Mouse (Mus musculus) heart, embryonic 13.5 days (tissue): Measurements from ENCODE around the gene Emx1. TPM values are rescaled to one million over a fixed set of nuclear protein-coding genes. Genes with fewer than 3 reads are reported as not detected.
A peak's percentile ranks its signal among the peaks of the same experiment; 100 is the strongest.
"Not testable (repeated sequence)": the region's sequence is repeated elsewhere in the genome, so short reads cannot be mapped to it uniquely, and the experiment has no call there.

Experiments used
- ATAC-seq: fragments of 200-750 bp; cut with Nextera tagmentation; 2 replicates; pipeline ENCODE4 v1.8.0; 2017; ENCODE audit warnings: moderate TSS enrichment; ENCODE audit not compliant: insufficient number of reproducible peaks, low FRiP score, low TSS enrichment; ENCODE audit errors: extremely low read depth
- H3K27ac ChIP-seq: fragments of 300-500 bp; sonication (generic); replicated peaks from 2 replicates; pipeline ENCODE4 v1.5.1; 2015; ENCODE audit warnings: moderate library complexity, mild to moderate bottlenecking, inconsistent platforms
- H3K27me3 ChIP-seq: fragments of 300-500 bp; sonication (generic); replicated peaks from 2 replicates; pipeline ENCODE4 v1.6.1; 2015; ENCODE audit warnings: mild to moderate bottlenecking, inconsistent platforms
- H3K36me3 ChIP-seq: fragments of 300-500 bp; sonication (generic); 2 replicates; pipeline ENCODE4 v1.6.1; 2015; ENCODE audit warnings: mild to moderate bottlenecking, inconsistent platforms
- H3K4me1 ChIP-seq: fragments of 300-500 bp; sonication (generic); 2 replicates; pipeline ENCODE4 v1.6.1; 2015; ENCODE audit warnings: inconsistent platforms
- H3K4me2 ChIP-seq: fragments of 300-500 bp; sonication (generic); 2 replicates; pipeline ENCODE4 v1.6.1; 2015; ENCODE audit warnings: inconsistent platforms, mild to moderate bottlenecking, moderate library complexity
- H3K4me3 ChIP-seq: fragments of 300-500 bp; sonication (generic); 2 replicates; pipeline ENCODE4 v1.5.1; 2015; ENCODE audit warnings: moderate library complexity, mild to moderate bottlenecking, inconsistent platforms
- H3K9ac ChIP-seq: fragments of 300-500 bp; sonication (generic); 2 replicates; pipeline ENCODE4 v1.6.1; 2015; ENCODE audit warnings: inconsistent platforms, mild to moderate bottlenecking, moderate library complexity
- H3K9me3 ChIP-seq: fragments of 300-500 bp; sonication (generic); 2 replicates; pipeline ENCODE4 v1.6.1; 2016; ENCODE audit warnings: inconsistent platforms
- WGBS: fragments of 180-500 bp; shearing (Covaris S2); methylation state at CpG from one replicate; pipeline ENCODE4 v1.1.7; 2015; ENCODE audit warnings: mixed read lengths; 5-methylcytosine and 5-hydroxymethylcytosine counted together
- polyA plus RNA-seq: library from polyadenylated mRNA; unstranded; fragments of >200 nt; fragmentation: Nextera tagmentation; extraction: Ambion mirVana; gene quantifications from 2 replicates; pipeline ENCODE4 v1.2.1, GENCODE M21; 2015

Emx1 gene
- 0.11 TPM in 1 of 2 replicates, not detected in the other for polyA plus RNA-seq

DNA sequence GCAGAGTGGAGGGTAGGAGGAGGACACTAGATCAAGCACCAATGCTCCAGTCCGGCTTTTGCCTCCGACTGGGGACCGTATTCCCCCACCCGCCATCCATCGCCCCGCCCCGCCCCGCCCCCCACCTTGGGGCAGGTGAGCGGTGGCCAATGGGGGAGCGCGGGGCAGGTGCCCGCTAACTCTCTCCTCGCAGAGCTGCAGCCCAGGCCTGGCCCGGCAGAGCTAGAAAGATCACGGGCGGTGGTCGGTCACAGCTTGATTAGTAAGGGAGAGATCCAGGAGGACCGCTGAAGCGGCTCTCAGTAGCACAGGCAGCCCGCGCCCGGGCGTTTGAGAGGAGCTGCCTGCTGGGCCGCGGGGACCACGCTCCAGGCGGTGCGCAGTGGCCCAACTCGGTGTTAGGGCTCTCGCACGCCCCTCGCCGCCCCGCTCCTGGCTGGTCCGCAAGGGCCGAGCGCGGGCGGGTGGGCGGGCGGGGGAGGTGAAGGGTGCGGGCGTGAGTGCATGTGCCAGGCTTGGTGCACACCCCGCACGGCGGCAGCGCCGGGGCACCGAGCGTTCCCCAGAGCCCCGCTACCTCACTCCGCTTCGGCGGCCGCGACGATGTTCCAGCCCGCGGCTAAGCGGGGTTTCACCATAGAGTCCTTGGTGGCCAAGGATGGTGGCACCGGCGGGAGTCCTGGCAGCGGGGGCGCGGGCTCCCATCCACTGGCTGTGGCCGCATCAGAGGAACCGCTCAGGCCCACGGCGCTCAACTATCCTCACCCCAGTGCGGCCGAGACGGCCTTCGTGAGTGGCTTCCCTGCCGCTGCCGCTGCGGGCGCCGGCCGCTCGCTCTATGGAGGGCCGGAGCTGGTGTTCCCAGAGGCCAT is at the start of gene Emx1:
Gene Emx1 (plus strand): TSS at position 99 of the 872 bp plus-strand sequence.
- no peaks in the 10 kb centered on the region for H3K9me3 ChIP-seq
- no peak within 1 kb of the TSS for H3K27ac ChIP-seq
- 0 out of 2 replicates have a peak, but pooled peaks have one; percentile 11 for ATAC-seq
- H3K4me1 ChIP-seq, result peaks cover 39% of the 10 kb centered on the region
- peak within 1 kb of the TSS; percentile 51 for H3K4me3 ChIP-seq
- H3K36me3 ChIP-seq, result no peaks in the 10 kb centered on the region
- H3K4me2 ChIP-seq, result peak within 1 kb of the TSS; percentile 76
- H3K9ac ChIP-seq, result peak within 1 kb of the TSS; percentile 70
- WGBS, result under 1% methylated on average over 76 of the region's 81 CpGs
- H3K27me3 ChIP-seq, result peaks cover 98% of the 10 kb centered on the region

DNA sequence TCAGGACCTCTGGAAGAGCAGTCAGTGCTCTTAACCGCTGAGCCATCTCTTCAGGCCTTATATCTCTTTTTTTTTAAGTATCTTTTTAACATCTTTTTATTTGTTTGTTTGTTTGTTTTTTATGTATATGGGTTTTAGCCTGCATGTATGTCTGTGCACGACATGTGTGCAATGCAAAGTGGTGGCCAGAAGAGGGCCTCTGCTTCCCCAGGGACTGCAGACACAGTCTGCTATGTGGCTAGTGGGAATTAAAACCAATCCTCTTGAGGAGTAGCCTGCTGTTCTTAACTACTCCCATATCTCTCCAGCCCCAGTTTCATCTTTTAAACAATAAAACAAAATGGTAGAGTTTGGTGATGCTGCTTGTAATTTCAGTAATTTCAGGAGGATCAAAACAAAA is 47.7 kb upstream of the Emx1 start:
- Histone ChIP-seq H3K9me3 (no peaks in the 10 kb centered on the region), H3K9ac (no peak overlapping the region), H3K27ac (no peak overlapping the region), H3K36me3 (peaks cover 9% of the 10 kb centered on the region), H3K4me3 (no peak overlapping the region), H3K4me1 (peaks cover 8% of the 10 kb centered on the region), H3K4me2 (no peak overlapping the region), H3K27me3 (peaks cover 6% of the 10 kb centered on the region; the same call in 1 of the 2 replicates)
- WGBS, result 81% methylated on average over 2 of the region's 2 CpGs
- no peak for ATAC-seq

DNA sequence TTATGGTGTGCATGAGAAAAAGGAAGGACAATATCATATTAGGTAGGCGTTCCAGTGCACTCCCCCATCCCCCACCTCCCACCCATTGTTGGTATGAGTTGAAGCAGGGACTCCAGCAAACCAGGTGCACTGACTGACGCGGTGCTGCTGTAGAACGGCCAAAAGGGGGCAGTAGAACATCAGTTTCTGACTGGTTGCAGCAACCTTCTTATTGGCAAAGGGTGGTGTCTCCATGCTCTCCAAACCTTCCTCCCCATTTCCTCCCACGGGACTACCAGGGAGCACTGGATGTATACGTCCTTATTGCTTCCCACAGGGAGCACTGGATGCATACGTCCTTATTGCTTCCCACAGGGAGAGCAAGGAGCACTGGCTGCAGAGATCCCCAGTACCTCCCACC is 46.2 kb upstream of the Emx1 start:
- H3K9ac ChIP-seq, H3K36me3 ChIP-seq, H3K4me2 ChIP-seq, H3K27ac ChIP-seq, H3K4me1 ChIP-seq, H3K4me3 ChIP-seq, ATAC-seq, H3K9me3 ChIP-seq: not testable (repeated sequence)
- H3K27me3 ChIP-seq, result peaks cover 14% of the 10 kb centered on the region; the same call in 1 of the 2 replicates
- WGBS, result 6% methylated on average over 6 of the region's 7 CpGs

DNA sequence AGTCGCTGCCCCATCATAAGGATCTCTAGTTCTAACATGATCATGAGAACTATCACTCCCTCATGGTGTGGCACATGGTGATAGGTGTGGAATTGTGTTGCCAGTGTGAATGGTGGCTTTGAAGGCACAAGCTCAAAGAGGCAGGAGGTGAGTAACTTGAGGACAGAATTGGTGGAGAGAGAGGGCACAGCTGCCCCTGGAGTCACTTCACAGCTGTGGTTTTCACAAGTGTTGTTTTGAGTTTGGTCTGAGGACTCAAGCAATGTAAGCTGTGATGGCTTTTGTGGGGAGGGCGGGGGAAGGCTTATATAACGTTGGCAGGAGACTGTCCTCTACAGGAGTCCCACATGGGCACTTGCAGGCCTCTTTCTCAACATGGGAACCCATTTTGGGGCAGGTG is 42.8 kb upstream of the Emx1 start:
- no peak overlapping the region for H3K9ac ChIP-seq
- H3K27ac ChIP-seq, result no peak overlapping the region
- H3K9me3 ChIP-seq, result no peaks in the 10 kb centered on the region
- peaks cover 24% of the 10 kb centered on the region; the same call in 1 of the 2 replicates for H3K27me3 ChIP-seq
- ATAC-seq, result no peak
- 63% methylated on average over 3 of the region's 3 CpGs for WGBS
- no peaks in the 10 kb centered on the region for H3K4me1 ChIP-seq
- H3K36me3 ChIP-seq, result no peaks in the 10 kb centered on the region
- H3K4me2 ChIP-seq, result no peak overlapping the region
- H3K4me3 ChIP-seq, result no peak overlapping the region

DNA sequence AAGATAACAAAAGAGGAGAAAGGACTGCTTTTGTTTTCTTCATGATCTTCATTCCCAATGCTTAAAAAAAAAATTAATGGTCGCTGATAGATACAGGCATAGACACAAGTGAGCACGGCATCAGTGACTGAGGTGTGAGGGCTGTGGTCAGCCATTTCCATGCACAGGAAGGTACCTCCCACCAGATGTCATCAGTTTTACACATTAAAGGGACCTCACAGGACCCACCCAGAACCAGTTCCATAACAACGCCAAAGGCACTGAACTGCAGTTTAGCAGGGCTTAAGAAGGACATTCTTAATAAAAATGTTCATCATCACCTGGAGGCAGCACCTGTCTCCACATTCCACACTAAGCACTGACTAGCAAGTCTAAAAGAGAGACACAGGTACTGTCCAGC is 39.6 kb upstream of the Emx1 start:
- H3K4me2 ChIP-seq, result no peak overlapping the region
- H3K36me3 ChIP-seq, result no peaks in the 10 kb centered on the region
- no peak overlapping the region for H3K9ac ChIP-seq
- peaks cover 24% of the 10 kb centered on the region; the same call in 1 of the 2 replicates for H3K27me3 ChIP-seq
- ATAC-seq, result no peak
- H3K4me3 ChIP-seq, result no peak overlapping the region
- H3K9me3 ChIP-seq, result no peaks in the 10 kb centered on the region
- H3K4me1 ChIP-seq, result no peaks in the 10 kb centered on the region
- H3K27ac ChIP-seq, result no peak overlapping the region
- 34% methylated on average over 3 of the region's 3 CpGs for WGBS

DNA sequence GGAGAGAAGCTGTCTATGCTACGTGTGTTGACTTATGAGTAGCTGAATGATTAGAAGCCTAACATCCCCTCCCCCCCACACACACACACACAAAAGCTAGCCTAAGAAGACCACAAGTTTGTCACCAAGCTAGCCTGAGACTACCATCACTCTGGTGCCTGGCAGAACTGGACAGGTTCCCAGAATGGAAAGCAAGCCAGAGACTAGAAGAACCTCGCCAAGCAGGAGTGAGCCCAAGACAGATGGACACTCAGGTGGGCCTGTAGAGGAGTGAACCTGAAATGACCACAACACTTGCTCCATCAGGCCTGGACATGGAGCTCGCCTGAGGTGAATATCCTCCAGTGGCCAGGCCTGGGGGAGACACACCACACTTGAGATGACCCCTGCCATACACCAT is 36.9 kb upstream of the Emx1 start:
- ATAC-seq, result no peak
- peaks cover 12% of the 10 kb centered on the region; the same call in 1 of the 2 replicates for H3K27me3 ChIP-seq
- H3K4me2 ChIP-seq, result no peak overlapping the region
- 58% methylated on average over 3 of the region's 3 CpGs for WGBS
- no peak overlapping the region for H3K9ac ChIP-seq
- no peaks in the 10 kb centered on the region for H3K9me3 ChIP-seq
- H3K27ac ChIP-seq, result no peak overlapping the region
- peaks cover 13% of the 10 kb centered on the region for H3K4me1 ChIP-seq
- no peak overlapping the region for H3K4me3 ChIP-seq
- no peaks in the 10 kb centered on the region for H3K36me3 ChIP-seq

DNA sequence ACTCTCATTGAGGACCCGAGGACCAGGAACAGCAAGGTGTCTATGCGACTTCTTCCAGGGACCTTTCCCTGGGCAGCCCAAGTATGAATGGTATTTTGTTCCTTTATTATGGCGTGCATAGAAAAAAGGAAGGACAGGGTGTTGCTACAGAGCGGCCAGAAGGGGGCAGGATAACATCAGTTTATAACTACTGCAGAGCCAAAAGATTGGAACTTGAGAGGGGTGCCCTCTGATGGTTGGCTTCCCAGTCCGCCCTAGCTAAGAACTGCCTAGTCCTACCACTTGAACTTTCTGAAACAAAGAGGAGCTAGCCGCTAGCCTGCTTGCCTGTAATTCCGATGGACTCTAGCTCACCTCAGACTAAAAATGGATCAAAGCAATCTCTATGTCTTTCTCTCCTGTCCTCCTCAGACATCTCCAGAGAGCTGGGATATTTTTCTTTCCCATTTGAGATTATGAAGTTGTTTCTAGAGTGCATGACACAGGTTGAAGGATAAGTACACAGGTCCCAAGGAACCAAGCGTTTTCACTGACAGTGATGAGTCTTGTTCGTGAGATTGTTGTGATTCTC is 33.2 kb upstream of the Emx1 start:
- no peak overlapping the region for H3K9ac ChIP-seq
- ATAC-seq, result no peak
- no peak overlapping the region for H3K27ac ChIP-seq
- H3K27me3 ChIP-seq, result no peaks in the 10 kb centered on the region
- H3K4me2 ChIP-seq, result no peak overlapping the region
- no peaks in the 10 kb centered on the region for H3K36me3 ChIP-seq
- H3K4me1 ChIP-seq, result peaks cover 13% of the 10 kb centered on the region
- H3K9me3 ChIP-seq, result no peaks in the 10 kb centered on the region
- no peak overlapping the region for H3K4me3 ChIP-seq
- WGBS, result 15% methylated on average over 9 of the region's 9 CpGs

DNA sequence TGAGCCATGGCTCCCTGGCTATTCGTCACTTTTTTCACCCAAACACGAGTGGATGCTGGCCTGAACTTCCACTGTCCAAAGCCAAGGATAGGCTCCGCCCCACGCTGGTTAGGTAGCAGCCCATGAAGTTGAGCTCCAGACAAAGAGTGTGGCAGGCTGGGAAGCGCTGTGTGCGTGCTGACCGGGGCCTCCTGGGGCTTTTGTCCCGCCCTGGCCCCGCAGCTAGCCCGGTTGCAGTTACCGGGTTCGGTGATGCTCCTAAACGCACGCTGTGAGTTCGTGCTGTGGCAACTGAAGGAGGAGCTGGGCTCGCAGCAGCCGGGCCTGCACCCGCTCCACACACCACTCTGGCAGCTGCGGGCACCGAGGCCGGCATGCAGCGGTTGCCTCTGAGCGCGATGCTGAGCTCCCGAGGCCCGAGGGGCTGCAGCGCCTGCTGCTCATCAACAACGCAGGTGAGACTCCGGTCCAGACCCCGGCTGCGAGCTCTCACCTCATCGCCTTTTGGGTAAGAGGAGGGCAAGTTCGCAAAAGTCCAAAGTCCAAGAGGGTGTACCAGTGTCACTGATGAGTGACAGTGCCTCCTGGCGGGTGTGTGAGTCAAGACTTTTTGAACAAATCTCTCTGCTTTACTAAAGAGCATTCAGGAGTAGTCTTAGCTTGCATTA is 32.2 kb upstream of the Emx1 start:
- Histone ChIP-seq H3K27me3 (no peaks in the 10 kb centered on the region), H3K9ac (peak overlapping the region; percentile 80), H3K27ac (no peak overlapping the region), H3K36me3 (no peaks in the 10 kb centered on the region), H3K4me2 (peak overlapping the region; percentile 82), H3K4me1 (peaks cover 13% of the 10 kb centered on the region), H3K4me3 (peak overlapping the region; percentile 59), H3K9me3 (no peaks in the 10 kb centered on the region)
- WGBS, result 2% methylated on average over 34 of the region's 34 CpGs
- ATAC-seq, result peak; percentile 23; the same call in 1 of the 2 replicates

DNA sequence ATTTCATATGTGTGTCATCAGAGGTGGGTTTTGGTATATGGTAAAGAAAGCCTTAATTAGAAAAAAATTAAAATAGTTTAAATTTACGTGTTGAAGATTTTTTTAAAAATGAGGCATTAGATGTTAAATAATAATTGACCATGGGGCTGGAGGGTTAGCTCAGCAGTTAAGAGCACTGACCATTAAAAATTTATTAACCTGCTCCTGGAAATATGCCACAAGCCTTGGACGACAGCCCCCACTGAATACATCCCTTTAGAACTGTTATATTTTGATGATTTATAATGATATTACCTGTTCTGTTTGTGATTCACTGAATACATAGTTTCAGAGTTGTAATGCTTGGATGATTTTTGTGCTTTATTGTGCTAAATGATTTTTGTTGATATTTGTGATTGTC is 30.7 kb upstream of the Emx1 start:
- ATAC-seq, H3K36me3 ChIP-seq, H3K9ac ChIP-seq, H3K9me3 ChIP-seq, H3K4me2 ChIP-seq, H3K4me3 ChIP-seq, H3K27ac ChIP-seq, H3K27me3 ChIP-seq: not testable (repeated sequence)
- 75% methylated on average over 2 of the region's 2 CpGs for WGBS
- H3K4me1 ChIP-seq, result peaks cover 13% of the 10 kb centered on the region

DNA sequence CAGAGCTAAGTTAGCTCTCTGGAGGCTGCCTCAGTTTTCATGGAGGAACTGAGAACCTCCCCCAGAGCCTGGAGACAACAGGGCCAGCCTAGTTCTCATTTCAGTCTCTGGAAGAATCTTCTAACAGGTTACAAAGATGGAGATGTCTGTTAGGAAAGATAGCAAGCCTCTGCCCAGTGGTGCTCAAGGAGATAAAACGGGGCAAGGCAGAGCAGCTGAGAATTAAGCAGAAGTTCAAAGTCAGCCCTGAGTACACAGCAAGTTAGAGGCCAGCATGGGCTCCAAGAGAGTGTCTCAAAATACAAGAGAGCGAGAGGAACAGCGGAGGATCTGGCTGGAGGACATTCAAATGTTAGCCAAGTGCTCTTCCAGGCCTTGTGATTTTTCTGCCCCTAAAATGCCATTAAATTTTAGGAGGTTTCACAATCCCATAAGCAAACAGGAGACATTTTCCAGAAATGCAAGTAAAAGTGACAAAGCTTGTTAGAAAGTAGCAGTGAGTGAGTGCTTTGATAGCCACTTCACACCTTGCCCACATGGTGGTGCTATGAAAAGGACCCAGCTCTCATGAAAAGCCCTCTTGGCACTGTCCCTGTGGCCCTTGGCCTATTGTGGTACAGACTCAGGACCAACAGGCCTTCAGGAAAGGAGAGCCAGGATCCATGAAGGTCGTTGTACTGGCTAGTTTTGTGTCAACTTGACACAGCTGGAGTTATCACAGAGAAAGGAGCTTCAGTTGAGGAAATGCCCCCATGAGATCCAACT is 29.0 kb upstream of the Emx1 start:
- ATAC-seq, H3K9ac ChIP-seq, H3K4me3 ChIP-seq, H3K4me2 ChIP-seq, H3K27ac ChIP-seq, H3K9me3 ChIP-seq, H3K27me3 ChIP-seq, H3K36me3 ChIP-seq: not testable (repeated sequence)
- WGBS, result 63% methylated on average over 4 of the region's 4 CpGs
- peaks cover 13% of the 10 kb centered on the region for H3K4me1 ChIP-seq
